Mouse (Mus musculus) layer of hippocampus, adult 9-11 months (tissue): ENCODE results near the gene Rgmb.

ENCODE experiments used
- DNase-seq: peaks from one replicate; pipeline ENCODE4 v3.0.0; 2022

Gene Rgmb

DNA sequence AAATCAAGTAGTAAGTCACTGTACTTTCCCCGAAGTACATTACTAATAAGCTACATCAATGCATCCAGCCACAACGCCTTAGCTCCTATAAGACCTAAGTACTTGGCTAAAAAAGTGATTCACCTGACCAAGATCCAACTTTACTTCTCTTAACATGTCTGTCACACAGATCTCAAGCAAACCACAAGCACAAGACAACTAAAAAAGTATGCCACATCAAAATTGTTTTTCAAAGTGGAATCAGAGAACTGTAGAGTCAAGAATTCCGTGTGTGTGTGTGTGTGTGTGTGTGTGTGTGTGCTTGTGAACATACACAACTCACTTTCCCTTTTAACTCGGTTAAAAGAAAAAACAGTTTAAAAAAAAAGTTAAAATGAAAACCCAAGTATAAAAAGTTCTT, 9.1 kb downstream of the Rgmb start:
- DNase-seq, result no peak

DNA sequence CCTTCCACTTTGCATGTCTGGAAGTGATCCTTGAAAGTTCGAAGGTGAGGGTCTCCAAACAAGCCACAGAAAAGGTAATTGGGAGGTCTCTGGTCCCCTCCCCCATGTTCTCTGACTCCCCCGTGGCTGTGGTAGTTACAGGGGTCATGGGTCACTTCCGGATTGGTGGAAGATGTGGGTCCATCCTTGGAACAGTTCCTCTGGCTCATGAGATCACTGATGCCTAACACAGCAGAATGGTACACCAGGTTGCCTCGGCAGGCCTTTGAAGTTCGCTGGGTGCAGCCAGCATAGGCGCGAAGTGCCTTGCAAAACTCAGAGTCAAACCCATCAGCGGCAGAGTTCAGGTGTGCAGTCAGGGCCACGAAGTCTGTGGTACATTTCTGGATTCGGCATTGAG, 10.1 kb downstream of the Rgmb start:
- DNase-seq, result no peak

DNA sequence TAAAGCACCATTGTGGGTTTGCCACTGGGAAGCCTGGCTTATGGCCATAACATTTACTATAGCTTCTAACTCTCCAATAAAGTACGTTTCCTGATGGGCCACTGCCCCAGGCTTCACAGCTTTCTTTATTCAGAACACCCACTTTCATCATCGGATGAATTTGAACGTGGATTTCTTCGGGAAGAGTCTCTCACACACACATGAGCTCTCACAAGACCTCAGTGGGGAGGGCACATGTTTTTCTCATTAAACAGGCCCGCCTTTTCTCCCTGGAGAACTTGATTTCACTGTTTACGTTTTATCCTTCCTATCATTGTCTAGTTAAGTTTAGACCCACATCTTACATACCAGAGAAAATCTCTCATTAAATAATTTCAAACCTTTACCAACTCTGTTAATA, 10.7 kb downstream of the Rgmb start:
- DNase-seq, result no peak

DNA sequence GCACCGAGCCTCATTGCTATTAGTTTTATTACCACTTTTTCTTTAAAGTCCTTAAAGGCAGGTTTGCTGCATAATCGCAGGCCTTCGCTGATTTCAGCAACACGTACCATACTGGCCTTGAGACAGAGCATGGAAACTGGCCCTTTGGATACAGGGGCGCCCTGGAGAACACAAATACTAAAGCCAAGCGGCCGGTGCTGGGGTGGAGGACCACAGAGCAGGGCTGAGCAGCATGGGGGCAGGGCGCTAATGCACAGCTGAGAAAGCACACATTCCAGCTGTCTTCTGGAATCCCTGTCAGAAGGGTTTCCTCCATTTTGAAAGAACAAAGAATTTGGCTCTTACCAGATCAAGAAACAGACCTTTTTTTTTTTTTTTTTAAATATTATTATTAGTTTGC, 12.5 kb downstream of the Rgmb start:
- DNase-seq, result no peak

GRCm38 (mm10) chr17:15817634-15818033, 13.2 kb downstream of the Rgmb start:
- no peak for DNase-seq

GRCm38 (mm10) chr17:15817096-15817450, 13.8 kb downstream of the Rgmb start:
- no peak for DNase-seq

GRCm38 (mm10) chr17:15816379-15817095, 14.3 kb downstream of the Rgmb start:
- no peak for DNase-seq

DNA sequence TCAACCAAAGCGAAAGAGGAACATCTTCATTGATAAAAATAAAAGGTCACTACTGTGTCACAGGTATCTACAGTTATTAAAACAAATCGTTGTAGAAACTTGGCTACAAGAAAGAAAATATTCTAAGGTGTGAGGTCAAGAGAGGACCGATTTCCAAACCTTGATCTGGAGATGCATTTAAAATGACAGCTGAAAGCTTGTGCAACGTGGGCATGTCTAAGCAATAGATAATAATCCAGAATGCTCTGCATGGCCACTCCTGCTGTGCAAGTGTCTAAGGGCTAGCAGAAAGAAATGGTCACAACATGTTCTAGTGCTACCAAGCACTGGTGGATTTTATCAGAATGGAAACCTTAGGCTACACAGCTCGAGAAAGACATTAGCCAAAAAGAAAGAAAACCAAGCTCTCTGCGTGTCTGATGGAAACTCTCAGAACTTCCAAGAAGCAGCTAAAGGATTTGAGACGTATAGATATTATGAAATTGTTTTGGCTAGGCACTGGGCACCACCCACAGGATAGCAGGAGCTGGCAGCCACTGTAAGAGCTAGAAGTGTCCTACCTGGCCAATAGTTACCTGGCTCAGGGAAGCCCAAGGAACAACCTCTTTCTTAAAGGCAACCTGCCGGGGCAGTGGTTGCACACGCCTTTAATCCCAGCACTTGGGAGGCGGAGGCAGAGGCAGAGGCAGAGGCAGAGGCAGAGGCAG, 15.4 kb downstream of the Rgmb start:
- no peak for DNase-seq

GRCm38 (mm10) chr17:15813658-15814212, 17.1 kb downstream of the Rgmb start:
- no peak for DNase-seq

DNA sequence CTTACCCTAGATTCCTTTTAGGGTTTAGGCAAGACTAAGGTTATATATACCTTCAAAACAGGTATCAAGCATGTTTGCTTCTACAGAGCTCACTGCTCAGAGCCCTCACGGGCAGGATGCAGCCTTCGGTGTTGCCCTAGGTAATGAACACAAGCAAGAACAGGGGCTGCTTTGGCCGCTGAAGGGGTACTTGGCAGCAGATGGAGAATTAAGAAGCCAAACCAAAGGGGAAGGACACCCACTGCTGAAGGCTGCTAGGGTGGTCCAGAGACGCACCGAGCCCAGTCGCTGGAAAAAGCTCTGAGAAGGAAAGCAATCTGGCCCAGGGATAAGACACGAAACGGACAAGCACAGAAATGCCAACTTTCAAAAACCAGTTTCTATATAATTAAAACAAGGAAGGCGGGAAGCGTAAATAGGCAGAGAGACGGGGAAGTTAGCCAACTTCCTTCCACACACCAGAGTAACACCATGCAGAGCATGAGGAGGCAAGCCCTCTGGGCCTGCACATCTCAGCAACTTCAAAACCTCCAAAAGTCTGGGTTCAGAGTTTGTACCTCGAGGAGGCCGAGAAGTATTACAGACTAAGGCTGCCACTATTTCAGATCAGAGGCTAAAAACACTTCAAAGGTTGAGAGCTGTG, 18.6 kb downstream of the Rgmb start:
- no peak for DNase-seq

DNA sequence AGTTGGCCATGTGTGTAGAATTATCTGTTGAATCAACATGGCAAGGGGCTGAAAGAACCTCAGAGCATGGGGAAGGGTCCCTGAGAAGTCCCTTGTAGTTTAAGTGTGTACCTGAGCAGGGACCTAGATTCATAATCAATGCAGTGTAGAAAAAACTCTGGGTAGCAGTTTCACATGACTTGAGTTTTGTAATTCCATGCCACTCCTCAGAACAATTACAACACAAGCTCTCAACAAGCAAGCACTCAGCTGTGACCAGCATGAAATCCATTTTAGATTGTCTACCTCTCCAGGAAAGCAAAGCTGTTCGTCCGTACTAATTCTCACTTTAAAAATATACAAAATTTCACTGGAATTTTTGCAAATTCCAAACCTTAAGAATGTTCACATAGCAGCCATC, 20.9 kb downstream of the Rgmb start:
- no peak for DNase-seq

- no peak for DNase-seq
Measured at GRCm38 (mm10) chr17:15808468-15809374, 22.1 kb downstream of the Rgmb start.

- DNase-seq, result no peak
Measured at GRCm38 (mm10) chr17:15808015-15808414, 22.8 kb downstream of the Rgmb start.

GRCm38 (mm10) chr17:15807295-15807984, 23.4 kb downstream of the Rgmb start:
- no peak for DNase-seq

- no peak for DNase-seq
Measured at GRCm38 (mm10) chr17:15804008-15804812, 26.6 kb downstream of the Rgmb start.

GRCm38 (mm10) chr17:15799195-15799793, 31.5 kb downstream of the Rgmb start:
- no peak for DNase-seq

GRCm38 (mm10) chr17:15790716-15791115, 40.1 kb downstream of the Rgmb start:
- no peak for DNase-seq

DNA sequence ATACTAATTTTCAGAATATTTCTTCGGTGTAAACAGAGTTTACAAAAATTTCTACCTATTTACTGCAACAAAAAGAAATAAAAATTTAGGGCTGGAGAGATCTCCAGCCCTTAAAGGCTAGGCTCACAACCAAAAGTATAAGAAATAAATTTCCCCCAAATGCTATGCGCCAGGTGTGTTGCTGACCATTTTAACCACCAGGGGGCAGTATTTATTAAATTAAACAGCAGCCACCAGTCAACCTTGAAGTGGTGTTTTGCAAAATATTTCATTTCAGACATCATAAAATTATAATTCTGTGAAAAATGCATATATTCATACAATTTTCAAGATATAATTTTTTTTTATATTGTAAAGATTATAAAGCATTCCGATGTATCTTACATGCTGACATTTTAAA, 43.8 kb downstream of the Rgmb start:
- DNase-seq, result no peak

DNA sequence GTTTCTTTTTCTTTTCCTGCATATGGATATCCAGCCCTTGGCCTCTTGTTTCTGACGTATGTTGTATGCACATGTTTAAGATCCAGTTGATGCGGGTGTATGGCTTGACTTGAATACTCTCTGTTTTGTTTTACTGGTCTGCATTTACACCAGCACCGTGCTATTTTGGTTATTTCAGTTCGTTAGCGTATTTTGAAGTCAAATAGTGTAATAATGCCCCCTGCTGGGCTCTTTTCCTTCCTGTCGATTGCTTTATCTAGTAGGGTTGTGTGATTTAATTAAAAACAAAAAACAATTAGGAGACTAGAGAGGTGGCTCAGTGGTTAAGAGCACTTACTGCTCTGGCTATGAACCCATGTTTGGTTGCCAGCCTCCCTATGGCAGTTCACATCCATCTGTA, 52.9 kb downstream of the Rgmb start:
- DNase-seq, result peak; percentile 27

DNA sequence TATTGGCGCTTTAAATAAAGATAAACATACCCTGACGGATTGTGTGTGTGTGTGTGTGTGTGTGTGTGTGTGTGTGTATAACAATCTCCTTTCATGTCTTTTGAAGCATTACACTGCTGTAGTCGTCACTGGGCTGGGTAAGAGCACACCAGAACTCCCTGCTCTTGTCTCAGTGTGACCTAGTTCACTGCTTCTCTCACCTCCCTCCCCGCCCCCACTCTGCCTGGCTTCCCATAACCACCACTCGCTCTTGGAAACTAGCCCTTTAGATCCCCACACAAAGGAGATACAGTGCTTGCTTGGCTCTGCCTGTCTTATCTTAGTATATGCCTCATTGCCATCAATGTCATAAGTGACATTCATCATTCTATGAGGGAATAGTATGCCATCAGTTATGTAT, 54.5 kb downstream of the Rgmb start:
- no peak for DNase-seq
